Mouse (Mus musculus) testis, adult 2 months (tissue): ENCODE results near the gene Fgf11.

Experiments
- CTCF ChIP-seq: fragments of 200-500 bp; IDR thresholded peaks from 2 replicates; pipeline ENCODE4 v1.5.1; 2012; ENCODE audit warnings: low read depth, mild to moderate bottlenecking, inconsistent platforms, low read length, moderate library complexity; ENCODE audit not compliant: control insufficient read depth, insufficient read depth, insufficient replicate concordance
- POLR2A ChIP-seq: fragments of 200-500 bp; IDR thresholded peaks from 2 replicates; pipeline ENCODE4 v1.6.1; 2012; ENCODE audit warnings: low read depth, mild to moderate bottlenecking, inconsistent platforms, low read length, moderate library complexity; ENCODE audit not compliant: control insufficient read depth

DNA sequence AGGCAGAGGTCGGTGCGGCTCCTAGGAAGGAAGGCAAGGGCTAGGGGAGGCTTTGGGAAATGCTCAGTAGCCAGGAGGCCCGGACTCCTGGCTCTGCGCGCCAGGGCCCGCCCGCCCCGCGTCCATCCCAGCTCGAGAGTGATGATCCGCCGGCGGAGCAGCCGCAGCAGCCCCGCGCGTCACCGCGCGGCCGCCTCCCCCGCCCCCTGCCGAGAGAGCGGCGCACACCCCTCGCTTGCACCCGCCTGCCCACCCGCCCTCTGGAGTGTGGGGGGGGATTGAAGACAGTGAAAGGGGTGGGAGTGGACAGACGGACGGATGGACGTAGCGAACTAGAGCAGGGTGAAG is 35.9 kb upstream of the Fgf11 start, which contains the start of gene Nlgn2:
- peak; percentile 10; the same call in 1 of the 2 replicates for TF ChIP-seq POLR2A
- no peak for TF ChIP-seq CTCF
